Mouse (Mus musculus) hindlimb bud, embryonic 11.5 days (tissue): ENCODE data around the gene Fbxo21.

Experiments
- DNase-seq: peaks from one replicate; pipeline ENCODE4 v3.0.0-alpha.2; 2012; ENCODE audit warnings: low read depth, low spot score; ENCODE audit errors: extremely low spot score

Fbxo21 gene

GRCm38 (mm10) chr5:117976657-117977500 is at the start of gene Fbxo21:
Gene Fbxo21, plus strand, starts transcription at chr5:117976730.
- DNase-seq = peak; percentile 66

GRCm38 (mm10) chr5:117928553-117928952 is 48.0 kb upstream of the Fbxo21 start:
- DNase-seq = no peak

- DNase-seq = no peak
Measured at GRCm38 (mm10) chr5:117932222-117932621, 44.3 kb upstream of the Fbxo21 start.

GRCm38 (mm10) chr5:117932862-117933261 is 43.7 kb upstream of the Fbxo21 start:
- DNase-seq = peak; percentile 62

- no peak for DNase-seq
Measured at GRCm38 (mm10) chr5:117936346-117936745, 40.2 kb upstream of the Fbxo21 start.

GRCm38 (mm10) chr5:117937186-117937585 is 39.3 kb upstream of the Fbxo21 start:
- no peak for DNase-seq

GRCm38 (mm10) chr5:117938182-117938581 is 38.3 kb upstream of the Fbxo21 start:
- peak; percentile 44 for DNase-seq

- DNase-seq = no peak
Measured at GRCm38 (mm10) chr5:117939402-117939801, 37.1 kb upstream of the Fbxo21 start.

GRCm38 (mm10) chr5:117941552-117941951 is 35.0 kb upstream of the Fbxo21 start:
- no peak for DNase-seq

- DNase-seq = no peak
Measured at GRCm38 (mm10) chr5:117946605-117947004, 29.9 kb upstream of the Fbxo21 start.

- DNase-seq = no peak
Measured at GRCm38 (mm10) chr5:117949393-117949792, 27.1 kb upstream of the Fbxo21 start.

- no peak for DNase-seq
Measured at GRCm38 (mm10) chr5:117953893-117954292, 22.6 kb upstream of the Fbxo21 start.

GRCm38 (mm10) chr5:117954429-117954828 is 22.1 kb upstream of the Fbxo21 start:
- DNase-seq = no peak

- DNase-seq = no peak
Measured at GRCm38 (mm10) chr5:117955675-117956420, 20.7 kb upstream of the Fbxo21 start.

- DNase-seq = no peak
Measured at GRCm38 (mm10) chr5:117964750-117965149, 11.8 kb upstream of the Fbxo21 start.

GRCm38 (mm10) chr5:117966956-117967355 is 9.6 kb upstream of the Fbxo21 start:
- no peak for DNase-seq

- no peak for DNase-seq
Measured at GRCm38 (mm10) chr5:117967659-117968069, 8.9 kb upstream of the Fbxo21 start.

- no peak for DNase-seq
Measured at GRCm38 (mm10) chr5:117969681-117970427, 6.7 kb upstream of the Fbxo21 start.

GRCm38 (mm10) chr5:117976263-117976656 is 270 bp upstream of the Fbxo21 start:
- no peak for DNase-seq

GRCm38 (mm10) chr5:117977501-117978158 is 1.1 kb downstream of the Fbxo21 start:
- DNase-seq = no peak

- no peak for DNase-seq
Measured at GRCm38 (mm10) chr5:117978159-117978697, 1.7 kb downstream of the Fbxo21 start.
